Mouse (Mus musculus) left cerebral cortex, postnatal 10 days (tissue): ENCODE measurements around the gene Lars2. TPM values are rescaled to one million over a fixed set of nuclear protein-coding genes. Genes with fewer than 3 reads are reported as not detected.
"Not testable (repeated sequence)": the region's sequence is repeated elsewhere in the genome, so short reads cannot be mapped to it uniquely, and the experiment has no call there.

Source experiments
- DNase-seq, 2 experiments: peaks; one replicate each; pipeline ENCODE4 v3.0.0; 2021 to 2022; ENCODE audit warnings: low spot score in 2 of 2, mixed read lengths in 1 of 2; ENCODE audit errors: extremely low spot score in 1 of 2
- intact Hi-C: fragments of 180-260 bp; cut with DNase I; formaldehyde crosslinking; loops from one replicate; pipeline ENCODE4 v1.15.1; 2025
- total RNA-seq, 2 experiments: library from RNA; stranded (reverse); gene quantifications; 2 replicates each; pipeline ENCODE4 v1.2.3; 2021

The Lars2 gene
- total RNA-seq, 2 experiments from 2014 or later: 28.5 to 37.5 TPM

DNA sequence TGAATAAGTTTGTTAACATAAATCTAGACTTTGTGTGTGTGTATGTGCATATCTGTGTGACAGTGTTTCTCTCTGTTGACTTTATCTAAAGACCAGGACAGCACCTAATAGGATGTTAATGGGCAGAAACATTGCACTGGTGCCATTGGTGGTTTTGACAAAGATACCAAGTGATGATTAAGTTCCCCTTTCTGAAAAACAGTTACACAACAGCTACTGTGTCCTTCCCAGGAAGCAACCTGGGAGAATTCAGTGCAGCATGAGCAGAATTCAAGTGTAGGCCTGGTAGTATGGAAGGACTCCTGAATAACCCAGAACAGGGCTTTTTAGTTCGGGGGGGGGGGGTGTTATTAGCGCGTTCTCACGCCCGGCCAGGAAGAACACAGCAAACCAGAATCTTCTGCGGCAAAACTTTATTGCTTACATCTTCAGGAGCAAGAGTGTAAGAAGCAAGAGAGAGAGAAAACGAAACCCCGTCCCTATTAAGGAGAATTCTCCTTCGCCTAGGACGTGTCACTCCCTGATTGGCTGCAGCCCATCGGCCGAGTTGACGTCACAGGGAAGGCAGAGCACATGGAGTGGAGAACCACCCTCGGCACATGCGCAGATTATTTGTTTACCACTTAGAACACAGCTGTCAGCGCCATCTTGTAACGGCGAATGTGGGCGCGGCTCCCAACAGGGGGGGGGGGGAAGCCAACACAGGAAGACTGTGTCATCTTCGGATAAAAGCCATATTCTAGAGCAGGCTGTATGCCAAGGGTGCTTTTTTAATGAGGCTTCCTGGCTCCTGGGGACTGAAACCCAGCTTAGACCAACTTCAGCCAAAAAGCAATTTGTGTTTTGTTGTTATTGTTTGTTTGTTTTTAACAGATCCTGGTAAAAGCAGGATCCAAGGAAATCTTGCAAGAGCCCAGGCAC is 21.6 kb downstream of the Lars2 start:
- DNase-seq, intact Hi-C loops: not testable (repeated sequence)

DNA sequence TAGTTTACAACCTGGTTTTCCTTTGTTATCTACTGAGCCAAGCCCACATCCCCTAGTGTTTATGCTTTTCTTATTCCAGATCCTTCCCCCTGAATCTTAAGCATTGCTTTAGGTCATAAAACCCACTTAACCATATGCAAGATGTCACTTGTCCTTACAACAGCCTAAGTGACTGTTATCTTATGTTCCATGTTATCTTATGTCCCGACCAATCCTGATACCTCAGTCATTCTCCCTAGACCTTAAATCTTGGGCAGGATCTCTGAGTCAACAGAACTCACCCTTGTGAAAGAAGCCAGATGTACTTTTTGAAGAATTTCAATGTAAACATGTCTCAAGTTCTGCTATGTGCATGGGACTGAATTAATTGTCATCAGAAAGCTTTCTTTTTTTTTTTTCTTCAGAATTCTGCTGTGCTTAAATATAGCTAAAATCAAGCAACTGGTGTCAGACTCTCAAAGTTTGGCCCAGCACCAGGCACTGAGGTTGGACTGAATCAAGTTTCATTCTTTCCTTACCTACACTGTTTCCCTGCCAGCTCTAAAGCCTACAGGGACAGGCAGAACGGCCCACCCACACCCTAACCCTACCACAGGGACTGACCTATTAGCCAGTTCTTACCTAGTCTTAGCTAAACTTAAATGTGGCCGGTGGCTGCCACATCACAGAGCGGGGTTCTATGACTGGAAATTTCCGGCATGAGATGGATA is 24.6 kb downstream of the Lars2 start:
- DNase-seq: no peak
- intact Hi-C loops: no loop called here

GRCm38 (mm10) chr9:123394856-123395255 is 28.1 kb downstream of the Lars2 start:
- intact Hi-C loops: no loop called here
- DNase-seq: no peak

DNA sequence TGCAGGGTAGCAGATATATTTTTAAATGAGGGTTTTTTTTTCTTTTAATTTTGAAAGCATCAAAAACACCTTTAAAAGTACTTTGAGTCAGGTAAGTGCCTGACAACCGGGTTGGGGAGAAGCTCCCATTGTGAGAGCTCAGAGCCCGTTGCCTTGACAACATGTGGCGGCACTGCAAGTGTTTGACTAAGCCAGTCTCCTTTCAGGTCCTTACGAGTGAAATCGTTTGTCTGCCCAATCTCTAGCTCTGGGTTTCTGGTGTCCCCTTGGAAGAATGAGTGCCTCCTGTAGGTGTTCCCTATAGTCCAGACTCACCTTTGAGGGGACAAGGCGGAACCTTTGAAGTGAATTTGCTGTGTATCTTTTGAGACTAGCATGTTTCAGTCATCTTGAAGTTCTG is 31.0 kb downstream of the Lars2 start:
- intact Hi-C loops: no loop called here
- DNase-seq: peak; percentile 31 to 36

DNA sequence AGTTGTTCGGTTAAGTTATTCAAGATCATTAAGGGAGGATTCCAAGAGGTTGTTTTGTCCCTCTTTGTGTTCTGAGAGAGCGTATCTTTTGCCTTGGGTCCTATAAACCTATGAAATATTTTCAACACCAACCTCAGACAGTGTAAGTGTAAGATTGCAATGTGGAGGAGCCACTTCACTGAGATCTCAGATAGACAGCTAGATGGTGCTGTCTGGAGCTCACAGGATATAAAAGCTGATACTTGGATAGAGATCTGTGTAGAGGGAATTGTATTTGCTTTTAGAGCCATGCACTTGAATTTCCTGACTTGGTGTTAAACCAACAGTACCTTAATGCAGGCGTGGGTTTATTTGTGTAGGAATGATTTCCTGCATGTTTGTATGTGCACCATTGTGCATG is 35.5 kb downstream of the Lars2 start:
- DNase-seq: no peak
- intact Hi-C loops: no loop called here

- intact Hi-C loops: no loop called here
- DNase-seq: no peak
These were observed 36.3 kb downstream of the Lars2 start for GRCm38 (mm10) chr9:123403031-123403430.

DNA sequence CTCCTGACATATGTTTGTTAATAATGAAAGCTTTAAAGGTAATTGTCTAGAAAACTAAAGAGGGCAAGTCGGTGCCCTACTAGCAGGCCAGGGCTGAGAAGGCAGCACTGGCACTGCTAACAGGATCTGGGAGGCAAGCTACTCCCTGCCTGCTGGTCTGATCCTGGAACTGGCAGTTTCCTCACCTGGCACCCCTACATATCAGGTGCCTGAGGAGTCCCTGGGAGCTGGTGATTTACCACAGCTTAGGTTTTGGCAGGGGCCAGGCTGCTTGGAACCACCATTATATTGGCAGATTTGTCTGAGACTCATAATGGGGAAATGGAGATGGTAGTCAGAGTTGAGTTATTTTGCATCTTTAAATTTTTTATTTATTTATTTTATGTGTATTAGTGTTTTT is 38.5 kb downstream of the Lars2 start:
- intact Hi-C loops: no loop called here
- no peak for DNase-seq

DNA sequence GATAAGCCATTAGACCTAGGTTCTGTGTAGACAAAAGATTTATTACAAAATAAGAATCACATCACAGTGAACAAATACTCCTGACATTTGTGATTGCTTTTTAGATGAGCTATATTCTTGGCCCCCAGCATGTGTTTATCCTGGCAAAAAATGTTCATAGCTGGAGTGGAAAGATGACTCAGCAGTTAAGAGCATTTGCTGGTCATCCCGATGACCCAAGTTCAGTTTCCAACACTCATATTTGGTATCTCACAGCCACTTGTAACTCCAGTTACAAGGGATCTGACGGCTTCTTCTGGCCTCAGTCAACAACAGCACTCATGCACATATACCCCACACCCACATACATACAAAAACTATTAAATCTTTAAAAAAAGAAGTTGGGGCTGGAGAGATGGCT is 42.0 kb downstream of the Lars2 start:
- intact Hi-C loops: no loop called here
- DNase-seq: no peak

DNA sequence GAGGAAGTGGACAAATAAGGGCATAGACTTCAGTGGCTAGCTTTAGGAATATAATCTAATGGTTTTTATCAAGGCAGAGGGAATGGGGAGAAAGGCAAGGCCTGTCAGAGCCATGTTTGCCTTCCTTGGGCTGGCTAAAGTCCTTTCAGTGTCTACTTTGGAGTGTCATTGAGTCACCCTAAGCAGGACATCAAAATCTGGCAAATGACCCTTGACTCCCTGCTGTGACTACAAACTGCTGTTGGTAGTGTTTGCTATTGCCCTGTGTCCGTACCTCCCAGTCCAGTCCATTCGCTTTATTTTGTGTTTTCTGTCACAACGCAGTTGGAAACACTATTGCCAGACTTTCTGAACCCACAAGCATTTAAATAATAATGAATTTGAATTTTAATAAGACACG is 63.1 kb downstream of the Lars2 start:
- intact Hi-C loops: no loop called here

DNA sequence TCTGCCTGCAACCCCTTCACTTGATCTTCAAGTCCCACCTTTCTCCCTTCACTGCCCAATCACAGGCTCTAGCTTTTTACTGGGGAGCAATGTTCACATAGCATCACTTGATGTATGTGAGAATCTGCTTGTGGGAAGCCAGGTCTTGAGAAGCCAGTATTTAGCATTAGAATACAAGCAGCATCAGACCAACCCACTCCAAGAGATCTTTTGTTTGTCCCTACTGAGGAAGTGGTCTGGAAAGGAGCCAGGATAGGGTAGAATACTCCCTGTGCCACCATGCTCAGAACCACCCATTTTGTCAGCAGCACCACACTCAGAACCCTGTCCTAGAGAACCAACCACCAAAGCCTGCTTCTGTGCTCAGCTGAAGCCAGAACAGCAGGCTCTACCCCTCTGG is 64.2 kb downstream of the Lars2 start:
- intact Hi-C loops: no loop called here
- no peak for DNase-seq

More for the DNA sequence above, 63.1 kb downstream of the Lars2 start:
- DNase-seq: no peak

DNA sequence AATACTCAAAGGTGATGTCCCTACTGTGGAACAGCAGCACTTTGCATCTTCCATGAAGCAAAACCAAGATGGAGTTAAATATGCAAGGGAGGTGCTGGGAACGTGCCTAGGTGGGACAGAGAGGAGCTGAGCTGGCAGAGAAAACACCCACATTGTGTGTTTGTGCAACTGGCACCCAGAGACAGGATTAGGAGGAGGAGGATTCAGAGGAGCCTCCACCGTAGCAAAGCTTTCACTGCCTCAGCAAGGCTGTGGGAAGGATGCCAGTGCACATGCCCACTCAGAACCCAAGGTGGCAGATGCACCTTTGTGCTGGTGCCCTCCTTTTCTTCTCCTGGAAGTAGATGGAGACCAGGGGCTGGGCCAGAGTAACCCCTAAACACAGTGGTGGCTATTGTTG is 71.5 kb downstream of the Lars2 start:
- intact Hi-C loops: loop anchor here (2.0 kb wide), 1 partner anchor 177 kb away; the partner anchor contains the start of gene Tmem158
- peak in 1 of 2 experiments; percentile 45 for DNase-seq

- DNase-seq: no peak
- intact Hi-C loops: loop anchor here (5.0 kb wide), 1 partner anchor 283 kb away; no protein-coding TSS in a partner anchor
These were observed 73.7 kb downstream of the Lars2 start for GRCm38 (mm10) chr9:123440230-123441058.

- peak in 1 of 2 experiments; percentile 46 for DNase-seq
- intact Hi-C loops: not testable (repeated sequence)
These were observed 80.4 kb downstream of the Lars2 start for GRCm38 (mm10) chr9:123447101-123447500.

- intact Hi-C loops: no loop called here
- no peak for DNase-seq
These were observed 81.9 kb downstream of the Lars2 start for GRCm38 (mm10) chr9:123448594-123448993.

GRCm38 (mm10) chr9:123450174-123450573 is 83.4 kb downstream of the Lars2 start:
- DNase-seq: peak; percentile 45 to 52
- intact Hi-C loops: loop anchor here (5.0 kb wide), 1 partner anchor 72 kb away; no protein-coding TSS in a partner anchor

DNA sequence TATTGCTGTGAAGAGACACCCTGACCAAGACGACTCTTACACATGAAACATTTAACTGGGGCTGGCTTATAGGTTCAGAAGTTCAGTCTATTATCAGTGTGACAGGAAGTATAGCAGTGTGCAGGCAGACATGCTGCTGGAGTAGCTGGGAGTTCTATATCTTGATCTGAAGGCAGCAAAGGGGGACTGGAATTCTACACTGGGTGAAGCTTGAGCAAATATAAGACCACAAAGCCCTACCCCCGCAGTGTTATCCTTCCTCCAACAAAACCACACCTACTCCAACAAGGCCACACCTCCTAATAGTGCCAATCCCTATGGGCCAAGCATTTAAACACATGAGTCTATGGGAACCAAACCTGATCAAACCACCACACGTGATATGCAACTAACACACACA is 85.0 kb downstream of the Lars2 start:
- intact Hi-C loops: loop anchor here (5.0 kb wide), 1 partner anchor 71 kb away; no protein-coding TSS in a partner anchor
- DNase-seq: no peak

DNA sequence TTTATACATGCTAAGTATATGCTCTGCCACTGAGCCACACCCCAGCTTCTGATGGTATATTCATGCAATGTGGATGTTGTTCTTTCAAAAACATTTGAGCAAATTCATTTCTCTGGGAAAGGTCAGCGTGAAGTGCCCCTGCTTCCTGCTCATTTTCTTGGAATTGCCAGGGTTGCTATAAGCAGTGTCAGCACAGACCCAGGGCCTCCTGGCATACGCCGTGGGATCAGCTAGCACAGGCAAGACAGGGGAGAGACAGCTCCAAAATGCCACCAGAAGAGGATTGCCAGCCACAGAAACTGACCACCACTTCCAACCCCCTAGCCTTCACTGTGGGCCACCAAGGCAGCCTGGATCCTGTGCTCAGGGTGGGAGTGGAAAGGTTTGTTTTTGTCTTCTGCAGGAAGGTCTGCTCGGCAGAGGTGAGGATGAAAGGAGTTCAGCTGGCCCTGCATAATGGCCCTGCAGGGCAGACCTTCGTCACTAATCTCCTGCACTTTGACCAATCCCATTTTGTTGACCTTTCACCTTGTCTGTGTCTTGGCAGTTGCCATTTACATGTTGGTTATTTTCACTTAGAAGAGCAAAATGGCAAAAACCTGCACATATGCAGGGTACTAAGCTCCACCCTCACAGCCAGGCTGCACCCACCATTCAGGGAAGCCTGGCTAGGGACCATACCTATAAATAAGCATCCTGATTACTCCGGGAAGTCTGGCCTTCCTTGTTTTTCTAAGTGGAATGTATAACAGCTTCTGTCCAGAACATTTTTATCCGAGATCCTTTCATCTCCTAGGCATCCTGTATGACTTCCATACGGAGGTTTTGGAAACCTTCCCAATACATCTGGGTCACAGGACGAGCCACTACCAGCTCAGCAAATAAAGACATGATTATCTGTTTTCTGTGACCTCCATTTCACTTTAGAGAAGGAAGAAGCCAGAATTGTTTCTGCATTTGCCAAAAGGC is 90.2 kb downstream of the Lars2 start:
- DNase-seq: no peak

DNA sequence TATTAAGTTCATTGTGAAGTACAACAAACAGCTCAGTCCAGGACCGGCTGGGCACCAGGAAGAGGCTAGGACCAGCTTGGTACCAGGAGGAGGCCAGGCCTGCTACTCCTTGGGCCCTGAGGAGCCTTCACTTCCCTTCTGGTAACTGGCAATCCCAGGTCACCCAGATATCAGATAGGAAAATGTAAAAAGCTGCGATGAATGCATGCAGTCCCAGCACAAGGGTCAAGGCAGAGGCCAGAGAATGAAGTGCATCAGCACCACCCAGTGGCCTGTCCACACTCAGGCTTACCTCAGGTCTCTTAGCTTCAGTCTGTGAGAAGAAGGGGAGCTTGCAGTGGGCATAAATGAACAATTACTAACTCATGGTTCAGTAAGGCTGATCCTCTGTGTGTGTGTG is 90.9 kb downstream of the Lars2 start:
- intact Hi-C loops: loop anchor here (5.0 kb wide), 1 partner anchor 45 kb away; no protein-coding TSS in a partner anchor
- DNase-seq: no peak

More for the DNA sequence above, 90.2 kb downstream of the Lars2 start:
- intact Hi-C loops: loop anchor here (5.0 kb wide), 1 partner anchor 45 kb away; no protein-coding TSS in a partner anchor
